Mouse (Mus musculus) left cerebral cortex, adult 11 months (tissue): ENCODE results near the gene Pim3.
"Not testable (repeated sequence)": the region's sequence is repeated elsewhere in the genome, so short reads cannot be mapped to it uniquely, and the experiment has no call there.

ENCODE experiments used
- DNase-seq: peaks from one replicate; pipeline ENCODE4 v3.0.0; 2022; ENCODE audit warnings: low spot score

The Pim3 gene

GRCm38 (mm10) chr15:88861772-88862622, at the start of gene Pim3:
Pim3 (plus strand) TSS chr15:88862186.
- DNase-seq = peak; percentile 98

GRCm38 (mm10) chr15:88813262-88813661, 48.7 kb upstream of the Pim3 start:
- DNase-seq = no peak

- DNase-seq = not testable (repeated sequence)
Measured at GRCm38 (mm10) chr15:88813873-88814272, 48.1 kb upstream of the Pim3 start.

DNA sequence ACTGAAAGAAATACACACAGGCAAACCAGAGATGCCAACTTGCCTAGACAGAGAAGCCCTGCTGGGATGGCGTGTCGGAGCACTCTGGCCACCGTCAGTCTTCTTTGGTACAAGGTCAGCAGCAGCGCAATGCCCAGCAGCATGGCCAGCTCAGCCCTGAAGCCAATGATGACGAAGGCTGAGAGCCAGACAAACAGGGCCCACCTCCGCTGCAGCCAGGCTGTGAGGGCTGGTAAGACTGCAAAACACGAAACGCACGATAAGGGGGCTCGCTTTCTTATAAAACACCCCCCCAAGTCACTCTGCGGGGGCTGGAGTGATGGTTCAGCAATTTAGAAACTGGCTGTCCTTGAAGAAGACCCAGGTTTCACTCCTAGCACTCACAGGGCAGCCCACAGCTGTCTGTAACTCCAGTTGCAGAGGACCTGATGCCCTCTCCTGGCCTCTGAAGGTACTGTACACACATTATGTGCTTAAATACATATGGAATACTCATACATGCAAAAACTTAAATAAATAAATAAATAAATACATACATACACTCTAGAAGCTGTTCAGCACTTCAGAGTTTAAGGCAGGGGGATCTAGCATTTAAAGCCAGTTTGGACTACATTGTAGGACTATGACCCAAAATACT, 47.5 kb upstream of the Pim3 start:
- no peak for DNase-seq

GRCm38 (mm10) chr15:88815196-88815700, 46.7 kb upstream of the Pim3 start:
- no peak for DNase-seq

DNA sequence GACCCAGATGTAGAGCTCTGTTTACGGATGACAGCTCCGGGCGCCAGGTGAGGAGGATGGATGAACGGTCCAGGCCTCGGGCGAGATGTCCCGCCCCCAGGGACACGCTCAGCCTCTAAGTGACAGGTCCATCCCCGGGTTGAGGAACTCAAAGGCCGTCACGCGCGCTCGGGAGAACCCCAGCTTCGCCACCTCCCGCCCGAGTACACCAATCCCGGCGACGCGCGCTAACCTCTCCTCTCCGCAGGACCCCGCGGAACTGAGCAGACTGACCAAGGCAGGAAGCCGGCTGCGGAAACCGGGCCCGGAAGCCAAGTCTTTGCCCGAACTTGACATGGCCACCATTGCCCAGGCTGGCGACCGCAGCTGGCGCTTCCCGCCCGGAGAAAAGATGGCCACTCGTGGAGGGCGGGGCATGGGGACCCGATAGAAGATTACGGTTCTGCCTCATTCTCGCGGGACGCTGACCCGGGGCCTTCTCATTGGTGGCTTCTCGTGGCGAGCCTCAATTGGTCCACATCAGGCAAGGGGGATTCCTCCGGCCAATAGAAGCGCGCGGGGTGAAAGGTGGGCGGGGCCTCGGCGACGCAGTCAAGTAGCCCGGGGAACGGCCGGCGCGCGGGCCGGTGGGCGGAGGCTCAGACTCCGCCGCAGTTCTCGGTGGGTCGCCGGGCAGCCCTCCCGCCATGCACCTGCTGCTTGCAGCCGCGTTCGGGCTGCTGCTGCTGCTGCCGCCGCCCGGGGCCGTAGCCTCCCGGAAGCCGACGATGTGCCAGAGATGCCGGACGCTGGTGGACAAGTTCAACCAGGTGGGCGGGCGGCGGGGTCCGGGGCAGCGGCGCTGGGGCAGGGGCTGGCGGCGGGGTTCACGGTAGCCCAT, 42.7 kb upstream of the Pim3 start, which contains the start of the genes Alg12 and Creld2:
Alg12 (minus strand) TSS at position 293 of the 880 bp plus-strand sequence.
Creld2 (plus strand) TSS at position 621 of the 880 bp plus-strand sequence.
- peak; percentile 100 for DNase-seq

DNA sequence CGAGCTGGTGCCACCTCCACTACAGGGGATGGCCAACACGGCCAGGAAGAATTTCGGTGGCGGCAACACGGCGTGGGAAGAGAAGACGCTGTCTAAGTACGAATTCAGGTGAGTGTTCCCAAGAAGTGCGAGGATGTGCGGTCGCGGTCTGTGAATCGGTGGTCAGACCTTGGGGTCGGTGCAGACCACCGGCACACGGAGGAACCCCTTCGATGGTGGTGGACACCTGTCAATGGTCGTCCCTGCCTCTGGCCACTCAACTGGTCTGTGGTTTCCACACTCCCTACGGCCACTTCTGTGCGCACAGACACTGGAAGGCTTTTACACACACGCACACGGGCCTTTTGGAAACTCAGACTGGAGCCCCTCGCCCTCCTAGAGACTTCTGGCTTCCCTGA, 42.1 kb upstream of the Pim3 start:
- DNase-seq = no peak

- DNase-seq = no peak
Measured at GRCm38 (mm10) chr15:88821403-88821802, 40.6 kb upstream of the Pim3 start.

- no peak for DNase-seq
Measured at GRCm38 (mm10) chr15:88822513-88822912, 39.5 kb upstream of the Pim3 start.

GRCm38 (mm10) chr15:88823376-88823775, 38.6 kb upstream of the Pim3 start:
- no peak for DNase-seq

DNA sequence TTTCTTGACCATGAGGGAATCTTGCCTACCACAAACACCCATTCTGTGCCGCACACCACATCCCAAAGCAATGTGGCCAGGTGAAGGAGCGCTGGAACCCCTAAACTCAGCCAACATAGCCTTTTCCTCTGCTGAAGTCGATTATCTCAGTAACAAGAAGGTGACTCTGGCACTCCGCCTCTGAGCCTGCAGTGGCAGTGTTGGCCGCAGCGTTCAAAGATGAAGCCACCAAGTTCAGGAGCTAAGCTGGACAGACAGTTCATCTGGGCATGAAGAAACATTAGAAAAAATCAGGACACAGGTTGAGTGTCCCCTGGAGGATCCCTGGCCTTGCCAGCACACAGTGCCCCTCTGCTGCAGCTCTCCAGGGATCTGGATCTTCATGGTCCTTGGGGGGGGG, 34.5 kb upstream of the Pim3 start:
- DNase-seq = no peak

- no peak for DNase-seq
Measured at GRCm38 (mm10) chr15:88827991-88828799, 33.8 kb upstream of the Pim3 start.

DNA sequence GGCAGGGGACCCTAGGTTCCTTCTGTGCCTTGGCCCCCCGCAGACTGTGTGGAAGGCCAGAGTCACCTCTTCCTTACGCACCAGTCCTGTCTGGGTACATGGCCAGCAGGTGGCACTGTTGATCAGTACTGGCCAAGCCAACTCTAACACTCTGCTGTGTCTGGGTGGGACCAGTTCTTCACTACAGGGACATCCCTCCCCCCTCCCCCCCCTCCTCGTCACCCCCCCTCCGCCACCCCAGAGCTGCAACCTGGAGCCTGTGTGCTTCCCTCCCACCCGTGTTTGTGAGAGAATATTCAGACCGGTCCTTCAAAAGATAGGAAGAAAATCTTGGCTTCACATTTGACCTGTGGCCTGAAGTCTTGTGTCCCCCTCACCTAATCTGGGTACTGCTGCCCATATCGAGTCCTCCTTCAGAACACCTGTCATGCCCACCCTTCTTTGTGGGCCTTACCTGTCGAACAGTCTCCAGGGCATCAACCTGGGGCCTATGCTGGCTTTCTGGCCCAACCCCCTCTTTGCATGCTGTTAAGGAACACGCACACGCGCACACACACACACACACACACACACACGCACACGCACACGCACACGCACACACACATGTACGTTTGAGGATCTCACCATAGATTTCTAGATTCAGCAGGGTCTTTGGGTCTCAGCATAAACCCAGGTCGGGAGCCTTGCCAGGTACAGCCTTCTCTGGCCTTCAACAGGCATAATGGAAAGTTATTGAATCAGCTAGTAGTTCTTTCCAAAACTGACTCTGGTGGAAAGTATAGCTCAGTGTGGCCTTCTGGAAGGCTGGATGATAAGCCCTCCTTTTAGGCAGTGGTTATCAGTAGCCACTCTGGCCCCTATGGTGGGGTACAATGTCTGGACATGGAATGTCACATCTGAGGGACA, 32.9 kb upstream of the Pim3 start:
- peak; percentile 78 for DNase-seq

DNA sequence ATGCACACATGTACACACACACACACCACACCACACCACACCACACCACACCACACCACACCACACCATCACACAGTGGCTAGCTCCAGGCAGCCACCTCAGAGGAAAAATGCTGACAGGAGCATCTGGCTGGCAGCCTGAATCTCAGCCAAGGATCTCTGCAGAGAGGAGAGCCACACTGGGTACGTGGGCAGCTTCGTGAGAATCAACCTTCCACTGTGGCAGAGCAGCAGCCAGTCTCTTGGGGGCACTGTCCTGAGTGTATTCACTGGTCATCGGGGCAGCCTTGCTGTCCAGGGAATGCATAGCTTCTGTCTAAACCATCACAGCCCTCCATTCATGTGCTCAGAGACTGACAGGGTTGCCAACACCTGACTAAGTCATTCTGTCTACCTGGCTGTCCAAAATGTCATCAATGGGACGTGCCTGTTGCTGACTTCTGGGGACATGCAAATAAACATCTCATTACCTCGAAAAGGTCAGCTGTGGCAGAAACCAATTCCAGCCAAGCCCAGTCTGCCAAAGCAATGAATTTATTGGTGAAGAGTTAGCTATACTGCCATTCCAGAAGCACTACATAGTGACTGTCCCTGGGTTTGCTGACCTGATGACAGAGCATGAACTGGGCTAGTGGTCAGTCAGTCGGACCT, 32.1 kb upstream of the Pim3 start:
- no peak for DNase-seq

GRCm38 (mm10) chr15:88830696-88831095, 31.3 kb upstream of the Pim3 start:
- DNase-seq = no peak

GRCm38 (mm10) chr15:88831482-88831881, 30.5 kb upstream of the Pim3 start:
- DNase-seq = no peak

DNA sequence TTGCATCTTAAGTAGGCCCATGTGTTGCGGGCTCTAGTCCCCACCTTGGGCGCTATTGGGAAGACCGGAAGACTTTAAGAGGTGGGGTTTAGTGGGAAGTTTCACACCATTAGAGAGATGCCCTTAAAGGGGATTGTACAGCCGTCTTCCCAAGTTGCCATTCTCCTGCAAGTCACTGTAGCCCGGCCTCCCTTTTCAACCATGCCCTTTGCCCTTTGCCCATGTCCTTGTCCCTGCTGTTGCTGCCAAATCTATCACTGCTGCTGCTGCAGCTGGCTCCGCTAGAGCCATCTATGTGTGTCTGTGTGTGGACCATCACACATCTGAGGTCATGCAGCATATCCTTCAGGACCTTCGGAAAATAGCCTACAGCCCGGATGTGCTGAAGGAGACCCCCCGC, 29.4 kb upstream of the Pim3 start:
- no peak for DNase-seq

GRCm38 (mm10) chr15:88836031-88836430, 26.0 kb upstream of the Pim3 start:
- DNase-seq = no peak

DNA sequence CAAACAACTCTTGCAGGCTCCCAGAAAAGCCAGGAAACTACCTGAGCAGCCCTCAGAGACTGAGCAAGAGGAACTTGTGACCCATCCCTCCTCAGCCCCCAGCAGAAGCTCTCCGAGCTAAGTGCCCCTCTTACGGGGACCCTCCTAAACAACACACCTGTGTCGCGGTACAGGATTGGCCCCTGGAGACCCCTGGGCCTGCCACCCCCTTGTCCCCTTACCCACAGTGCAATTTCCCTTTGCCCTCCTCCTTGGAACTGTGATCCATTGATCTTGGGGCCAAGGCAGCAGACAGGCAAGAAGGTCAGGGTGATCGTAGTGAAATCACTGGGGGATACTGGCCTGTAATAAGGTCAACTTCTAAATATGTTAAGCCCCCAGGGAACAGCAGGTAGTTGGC, 25.4 kb upstream of the Pim3 start:
- no peak for DNase-seq
